Mouse (Mus musculus) limb, embryonic 11.5 days (tissue): ENCODE measurements at regions not wholly inside any gene's neighbourhood (a gene's known extent, or its start where the extent isn't known, plus 50 kb on each side); places are given as distances from the start of the nearest gene placed in this dataset.

Experiments used
- ATAC-seq: fragments of 200-750 bp; cut with Nextera tagmentation; 2 replicates; pipeline ENCODE4 v1.8.0; 2017; ENCODE audit warnings: low read depth; ENCODE audit not compliant: insufficient number of reproducible peaks, low FRiP score, low TSS enrichment
- DNase-seq: peaks from one replicate; pipeline ENCODE4 v3.0.0-alpha.2; 2015; ENCODE audit warnings: low spot score
- H3K27ac ChIP-seq: fragments of 300-500 bp; sonication (generic); replicated peaks from 2 replicates; pipeline ENCODE4 v1.5.1; 2014; ENCODE audit warnings: low read depth, mild to moderate bottlenecking, low read length
- H3K27me3 ChIP-seq: fragments of 300-500 bp; sonication (generic); 2 replicates; pipeline ENCODE4 v1.6.1; 2014; ENCODE audit warnings: mild to moderate bottlenecking, low read length, mixed read lengths; ENCODE audit not compliant: control insufficient read depth, insufficient read depth
- H3K36me3 ChIP-seq: fragments of 300-500 bp; sonication (generic); 2 replicates; pipeline ENCODE4 v1.6.1; 2014; ENCODE audit warnings: mild to moderate bottlenecking, low read length, moderate library complexity, mixed read lengths; ENCODE audit not compliant: control insufficient read depth, insufficient read depth
- H3K4me1 ChIP-seq: fragments of 300-500 bp; sonication (generic); 2 replicates; pipeline ENCODE4 v1.6.1; 2014; ENCODE audit warnings: low read length, mixed read lengths; ENCODE audit not compliant: control insufficient read depth, insufficient read depth
- H3K4me2 ChIP-seq: fragments of 300-500 bp; sonication (generic); 2 replicates; pipeline ENCODE4 v1.6.1; 2014; ENCODE audit warnings: low read depth, mild to moderate bottlenecking, moderate library complexity; ENCODE audit not compliant: severe bottlenecking
- H3K4me3 ChIP-seq: fragments of 300-500 bp; sonication (generic); 2 replicates; pipeline ENCODE4 v1.5.1; 2014; ENCODE audit warnings: low read depth, low read length
- H3K9ac ChIP-seq: fragments of 300-500 bp; sonication (generic); 2 replicates; pipeline ENCODE4 v1.6.1; 2014; ENCODE audit warnings: mild to moderate bottlenecking, low read length
- H3K9me3 ChIP-seq: fragments of 300-500 bp; sonication (generic); 2 replicates; pipeline ENCODE4 v1.6.1; 2016; ENCODE audit warnings: low read length; ENCODE audit not compliant: control insufficient read depth
- WGBS: fragments of 180-500 bp; shearing (Covaris S2); extraction: QIAGEN DNeasy Blood & Tissue Kit; methylation state at CpG from one replicate; pipeline ENCODE4 v1.1.7; 2014; 5-methylcytosine and 5-hydroxymethylcytosine counted together

- H3K4me2 ChIP-seq: no peak overlapping the region
- no peak overlapping the region for H3K4me3 ChIP-seq
- 87% methylated on average over 2 of the region's 2 CpGs for WGBS
These were observed 913.7 kb upstream of the Kirrel3 start for GRCm38 (mm10) chr9:33571990-33572389.

GRCm38 (mm10) chr9:33611511-33611910 lies 874.2 kb upstream of the Kirrel3 start:
- H3K36me3 ChIP-seq: no peaks in the 10 kb centered on the region
- no peaks in the 10 kb centered on the region for H3K4me1 ChIP-seq
- WGBS: 87% methylated on average over 1 of the region's 1 CpGs
- H3K4me2 ChIP-seq: no peak overlapping the region
- no peak overlapping the region for H3K4me3 ChIP-seq
- ATAC-seq: no peak
- no peaks in the 10 kb centered on the region for H3K27me3 ChIP-seq
- no peak for DNase-seq
- H3K9ac ChIP-seq: no peak overlapping the region
- no peaks in the 10 kb centered on the region for H3K9me3 ChIP-seq
- no peak overlapping the region for H3K27ac ChIP-seq

More at GRCm38 (mm10) chr9:33571990-33572389, 913.7 kb upstream of the Kirrel3 start:
- Histone ChIP-seq H3K9me3 (no peaks in the 10 kb centered on the region), H3K27me3 (no peaks in the 10 kb centered on the region), H3K27ac (no peak overlapping the region), H3K9ac (no peak overlapping the region), H3K36me3 (no peaks in the 10 kb centered on the region), H3K4me1 (no peaks in the 10 kb centered on the region)
- ATAC-seq: no peak
- DNase-seq: no peak

DNA sequence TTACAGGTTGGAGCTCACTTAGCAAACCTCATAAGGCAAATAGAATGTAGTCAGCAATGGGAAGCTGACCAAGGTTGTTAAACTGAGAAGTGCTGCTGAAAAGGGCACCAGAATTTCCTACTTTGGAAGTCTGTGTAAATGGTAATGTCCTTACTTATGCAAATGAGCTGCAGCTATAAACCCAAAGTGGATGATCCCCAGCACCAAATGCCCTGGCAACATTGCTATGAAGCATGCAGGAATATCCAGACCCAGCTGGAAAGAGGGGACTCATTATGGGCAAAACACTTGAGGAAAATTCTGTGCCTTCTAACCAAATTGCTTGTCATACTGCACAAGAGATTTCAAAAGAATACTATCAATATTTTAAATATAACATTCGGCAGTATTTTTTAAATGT lies 861.3 kb upstream of the Kirrel3 start:
- WGBS: 90% methylated on average over 1 of the region's 1 CpGs
- no peaks in the 10 kb centered on the region for H3K27me3 ChIP-seq

DNA sequence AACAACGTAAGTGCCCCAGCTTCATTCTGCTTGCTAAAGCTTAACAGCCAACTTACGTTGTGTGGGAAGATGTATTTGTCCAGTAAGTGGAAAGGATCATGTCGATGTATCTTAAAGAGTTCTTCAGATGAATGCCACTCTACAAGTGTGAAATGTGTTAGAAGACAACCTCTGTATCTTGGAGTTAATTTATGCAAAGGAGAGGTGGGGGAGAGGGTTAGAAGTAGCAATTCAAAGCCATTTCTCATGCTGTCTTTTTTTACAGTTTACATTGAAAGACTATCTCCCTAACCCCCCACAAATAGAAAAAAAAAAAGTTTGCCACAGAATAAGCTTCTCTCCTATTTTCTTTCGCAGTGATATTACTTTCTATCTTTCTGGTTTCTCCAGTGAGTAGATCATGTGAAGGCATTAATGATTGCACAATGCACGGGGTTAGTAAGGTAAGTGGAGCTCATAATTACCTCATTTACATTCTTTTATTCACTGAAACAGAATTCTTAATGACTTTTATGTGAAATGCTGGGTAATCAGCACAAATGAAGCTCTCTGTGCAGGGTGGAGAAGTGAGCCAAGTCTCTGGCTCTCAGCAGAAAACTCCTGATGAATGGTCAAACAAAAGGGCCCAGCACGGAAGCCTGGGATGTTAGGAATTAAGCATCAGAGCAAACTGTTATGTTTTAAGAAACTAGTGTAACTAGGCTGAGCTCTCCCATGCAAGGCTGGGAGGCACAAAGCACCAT lies 855.8 kb upstream of the Kirrel3 start:
- H3K27me3 ChIP-seq: no peaks in the 10 kb centered on the region
- ATAC-seq (no peak), DNase-seq (no peak)
- no peaks in the 10 kb centered on the region for H3K9me3 ChIP-seq
- 78% methylated on average over 6 of the region's 6 CpGs for WGBS
- no peaks in the 10 kb centered on the region for H3K36me3 ChIP-seq
- H3K9ac ChIP-seq: no peak overlapping the region
- no peaks in the 10 kb centered on the region for H3K4me1 ChIP-seq
- H3K4me3 ChIP-seq: no peak overlapping the region
- H3K27ac ChIP-seq: no peak overlapping the region
- no peak overlapping the region for H3K4me2 ChIP-seq

More for the DNA sequence above, 861.3 kb upstream of the Kirrel3 start:
- no peaks in the 10 kb centered on the region for H3K4me1 ChIP-seq
- no peak overlapping the region for H3K27ac ChIP-seq
- DNase-seq (no peak), ATAC-seq (no peak)
- H3K4me3 ChIP-seq: no peak overlapping the region
- H3K9me3 ChIP-seq: no peaks in the 10 kb centered on the region
- H3K9ac ChIP-seq: no peak overlapping the region
- H3K4me2 ChIP-seq: no peak overlapping the region
- H3K36me3 ChIP-seq: no peaks in the 10 kb centered on the region

DNA sequence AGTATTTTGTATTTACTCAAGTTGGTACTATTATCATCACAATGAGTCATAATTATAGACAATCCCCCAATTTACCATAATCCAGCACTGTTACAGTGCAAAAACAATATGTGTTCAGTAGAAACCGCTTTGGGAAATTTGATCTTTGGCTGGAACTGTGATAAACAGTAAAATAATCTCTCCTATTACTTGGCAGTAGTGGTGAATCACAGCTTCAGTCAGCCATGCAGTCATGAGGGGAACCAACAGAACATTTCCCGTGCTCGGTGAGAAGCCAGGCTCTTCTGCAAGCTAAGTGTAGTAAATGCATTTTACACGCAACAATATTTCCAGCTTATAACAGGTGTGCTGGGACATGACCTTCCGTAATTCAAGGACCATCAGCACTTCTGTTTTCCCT lies 822.7 kb upstream of the Kirrel3 start:
- Histone ChIP-seq H3K9ac (no peak overlapping the region), H3K27ac (no peak overlapping the region), H3K36me3 (no peaks in the 10 kb centered on the region), H3K27me3 (no peaks in the 10 kb centered on the region), H3K4me2 (no peak overlapping the region), H3K9me3 (no peaks in the 10 kb centered on the region), H3K4me3 (no peak overlapping the region), H3K4me1 (no peaks in the 10 kb centered on the region)
- no peak for DNase-seq
- no peak for ATAC-seq
- WGBS: 85% methylated on average over 5 of the region's 5 CpGs

DNA sequence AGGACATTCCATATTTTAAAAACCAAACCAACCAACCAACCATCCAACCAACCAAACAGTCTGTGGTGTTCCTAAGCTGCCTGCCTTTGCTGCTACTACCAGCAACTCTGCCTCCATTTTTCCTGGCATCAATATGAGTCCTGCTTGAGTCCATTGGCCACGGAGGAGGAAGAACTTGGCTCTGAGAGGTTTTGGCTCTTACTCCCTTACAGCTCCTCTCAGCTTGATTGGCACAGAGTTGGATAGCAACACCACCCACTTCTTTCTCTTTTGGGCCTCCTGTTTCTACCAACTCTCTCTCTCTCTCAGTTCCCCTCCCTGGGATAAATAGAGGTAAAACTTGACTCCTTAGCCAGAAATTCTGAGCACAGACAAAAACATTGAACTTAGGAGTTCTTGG lies 804.6 kb upstream of the Kirrel3 start:
- no peaks in the 10 kb centered on the region for H3K27me3 ChIP-seq
- H3K27ac ChIP-seq: no peak overlapping the region
- no peaks in the 10 kb centered on the region for H3K36me3 ChIP-seq
- no peak for ATAC-seq
- no peaks in the 10 kb centered on the region for H3K4me1 ChIP-seq
- H3K9ac ChIP-seq: no peak overlapping the region
- no peaks in the 10 kb centered on the region for H3K9me3 ChIP-seq
- no peak overlapping the region for H3K4me3 ChIP-seq
- 61% methylated on average over 1 of the region's 1 CpGs for WGBS
- no peak for DNase-seq
- H3K4me2 ChIP-seq: no peak overlapping the region

- Histone ChIP-seq H3K4me2 (no peak overlapping the region), H3K9ac (no peak overlapping the region), H3K27me3 (no peaks in the 10 kb centered on the region), H3K4me1 (no peaks in the 10 kb centered on the region), H3K9me3 (no peaks in the 10 kb centered on the region), H3K27ac (no peak overlapping the region), H3K36me3 (no peaks in the 10 kb centered on the region), H3K4me3 (no peak overlapping the region)
- 85% methylated on average over 4 of the region's 4 CpGs for WGBS
- no peak for DNase-seq
- no peak for ATAC-seq
These were observed 794.0 kb upstream of the Kirrel3 start for GRCm38 (mm10) chr9:33691731-33692130.

DNA sequence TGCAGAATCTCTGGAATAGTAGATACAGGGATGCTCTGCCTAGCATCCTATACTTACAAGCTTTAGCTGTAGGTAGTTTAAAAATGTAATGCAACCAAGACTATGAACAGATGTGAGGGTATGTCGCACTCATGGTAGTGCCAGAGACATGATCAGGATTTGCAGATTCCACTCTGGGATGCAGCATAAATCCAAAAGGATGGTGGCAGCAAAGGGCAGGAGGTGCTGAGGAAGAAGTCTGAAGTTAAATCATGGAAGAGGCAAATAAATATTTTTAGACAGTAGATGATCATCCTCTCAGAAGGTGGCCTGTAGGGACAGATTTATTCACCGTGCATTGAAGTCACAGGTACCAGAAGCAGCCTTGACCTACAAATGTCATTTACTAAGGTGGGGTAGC lies 768.1 kb upstream of the Kirrel3 start:
- no peak overlapping the region for H3K4me2 ChIP-seq
- 90% methylated on average over 2 of the region's 2 CpGs for WGBS
- H3K4me1 ChIP-seq: no peaks in the 10 kb centered on the region
- no peak overlapping the region for H3K9ac ChIP-seq
- no peak for ATAC-seq
- no peaks in the 10 kb centered on the region for H3K27me3 ChIP-seq
- no peak for DNase-seq
- no peak overlapping the region for H3K4me3 ChIP-seq
- H3K36me3 ChIP-seq: no peaks in the 10 kb centered on the region
- no peak overlapping the region for H3K27ac ChIP-seq
- no peaks in the 10 kb centered on the region for H3K9me3 ChIP-seq

GRCm38 (mm10) chr9:33724811-33725210 lies 760.9 kb upstream of the Kirrel3 start:
- ATAC-seq: no peak
- no peaks in the 10 kb centered on the region for H3K4me1 ChIP-seq
- DNase-seq: no peak
- H3K27ac ChIP-seq: no peak overlapping the region
- no peaks in the 10 kb centered on the region for H3K27me3 ChIP-seq
- no peak overlapping the region for H3K4me3 ChIP-seq
- no peak overlapping the region for H3K9ac ChIP-seq
- WGBS: 87% methylated on average over 1 of the region's 1 CpGs
- no peaks in the 10 kb centered on the region for H3K9me3 ChIP-seq
- H3K36me3 ChIP-seq: no peaks in the 10 kb centered on the region
- H3K4me2 ChIP-seq: no peak overlapping the region
